Mouse (Mus musculus) CD4-positive helper T cell, adult 2 months (primary cell): ENCODE measurements around the gene Gabra3.

Source experiments
- DNase-seq: peaks from one replicate; pipeline ENCODE4 v3.0.0-alpha.2; 2012; ENCODE audit warnings: low read depth, missing footprints, low spot score

The Gabra3 gene

DNA sequence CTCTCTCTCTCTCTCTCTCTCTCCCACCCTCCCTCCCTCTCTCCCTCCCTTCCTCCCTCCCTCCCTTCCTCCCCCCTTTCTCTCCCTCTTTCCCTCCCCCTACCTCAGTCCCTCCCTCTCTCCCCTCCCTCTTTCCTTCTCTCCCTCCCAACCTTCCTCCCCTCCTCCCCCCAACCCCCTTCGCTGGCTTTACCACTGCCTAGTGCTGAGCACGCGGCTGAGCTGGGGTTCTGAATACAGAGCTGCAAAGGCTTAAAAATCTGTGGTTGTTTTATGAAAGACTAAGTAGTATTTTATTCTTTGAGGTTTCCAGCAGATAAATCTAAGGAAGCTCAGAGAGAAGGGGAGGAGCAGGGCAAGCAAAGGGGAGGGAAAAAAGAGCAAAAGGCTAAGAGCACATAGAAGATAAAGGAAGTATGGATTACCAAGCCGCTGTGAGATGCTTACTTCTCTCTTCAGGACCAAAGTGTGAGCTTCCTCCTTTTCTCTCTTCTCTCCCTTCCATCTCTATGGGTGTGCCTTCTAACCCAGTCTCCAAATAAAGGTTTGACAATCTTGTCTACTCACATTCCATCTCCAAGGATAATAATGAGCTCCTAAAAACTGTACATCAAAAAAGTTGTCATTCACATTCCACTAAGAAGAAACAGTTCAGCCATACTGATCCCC lies at the start of gene Gabra3:
TSS of gene Gabra3 (minus strand) at position 619 of the 669 bp plus-strand sequence.
- DNase-seq: no peak

DNA sequence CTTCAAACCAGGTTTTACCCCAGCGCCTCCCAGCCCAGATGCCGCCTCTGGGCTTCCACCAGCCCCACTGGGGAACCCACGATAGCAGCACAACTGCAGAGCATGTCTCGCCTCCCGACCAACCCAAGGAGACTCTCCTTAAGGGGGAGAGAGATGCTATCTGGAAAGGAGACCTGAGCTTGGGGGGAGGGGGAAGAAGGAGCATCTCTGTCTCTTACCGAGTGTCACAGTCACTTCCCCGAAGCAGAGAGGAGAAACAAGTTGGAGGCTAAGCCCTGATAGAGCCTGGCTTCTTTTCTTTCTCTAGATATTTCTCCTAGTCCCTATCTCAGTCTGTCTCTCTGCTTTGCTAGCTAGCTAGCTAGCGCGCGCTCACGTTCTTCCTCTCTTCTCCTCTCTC lies 859 bp downstream of the Gabra3 start:
- no peak for DNase-seq

- DNase-seq: no peak
Observed at GRCm38 (mm10) chrX:72655381-72655780, 1.3 kb downstream of the Gabra3 start.

- no peak for DNase-seq
Observed at GRCm38 (mm10) chrX:72650688-72651087, 6.0 kb downstream of the Gabra3 start.

- no peak for DNase-seq
Observed at GRCm38 (mm10) chrX:72644691-72645090, 12.0 kb downstream of the Gabra3 start.

DNA sequence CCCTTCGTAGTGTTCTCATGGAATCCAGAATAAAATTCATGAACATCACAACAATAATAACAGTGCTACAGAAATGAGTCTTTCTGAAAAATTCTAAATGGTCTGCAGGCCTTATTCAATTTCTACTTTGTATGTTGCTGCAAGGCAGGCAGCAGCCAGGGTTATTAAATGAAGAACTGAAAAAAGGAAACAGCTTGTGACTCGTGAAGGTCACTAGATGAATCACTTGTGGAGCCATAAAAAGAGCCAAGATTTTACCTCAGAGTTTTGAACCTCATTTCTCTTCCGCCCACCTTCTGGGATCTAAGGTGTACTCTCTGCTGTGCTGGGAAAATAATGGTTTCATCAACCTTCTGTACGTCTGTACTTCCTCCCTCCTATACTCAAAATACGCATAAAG lies 159.4 kb downstream of the Gabra3 start:
- DNase-seq: no peak

DNA sequence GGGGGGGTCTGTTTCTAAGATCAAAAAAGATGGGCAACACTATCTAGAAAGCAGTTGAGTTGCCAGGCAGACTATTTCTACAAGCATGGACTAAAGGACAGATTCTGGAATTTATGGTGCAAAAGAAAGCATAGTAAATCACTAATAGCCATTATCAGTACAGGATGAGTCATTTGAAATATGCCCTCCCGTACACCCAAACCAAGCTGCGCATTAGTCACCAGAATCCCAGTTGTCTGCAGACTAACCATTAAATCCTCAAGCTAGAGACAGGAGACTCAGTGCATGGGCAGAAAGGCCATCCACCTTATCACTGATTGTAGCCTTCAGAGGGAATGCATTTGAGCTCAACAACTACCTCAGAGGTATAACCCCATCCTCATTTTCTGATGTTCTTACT lies 166.8 kb downstream of the Gabra3 start:
- DNase-seq: no peak

DNA sequence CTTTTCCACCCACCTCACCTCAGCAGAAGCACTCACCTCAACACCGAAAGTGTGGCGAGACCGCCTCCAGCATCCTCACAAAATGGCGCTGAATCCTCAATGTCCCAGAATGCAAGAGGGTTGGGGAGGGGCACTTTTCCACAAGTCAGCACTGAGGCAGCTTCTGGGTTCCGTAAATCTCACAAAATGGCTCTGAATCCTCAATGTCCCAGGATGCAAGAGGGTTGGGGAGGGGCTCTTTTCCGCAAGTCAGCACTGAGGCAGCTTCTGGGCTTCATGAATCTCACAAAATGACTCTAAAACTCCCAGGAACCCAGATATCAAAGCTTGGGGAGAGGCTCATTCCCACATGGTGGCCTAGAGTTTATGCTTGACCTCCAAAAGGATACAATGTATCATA lies 269.9 kb downstream of the Gabra3 start, which contains the start of gene Magea10:
TSS of gene Magea10 (minus strand) at position 101 of the 400 bp plus-strand sequence.
- DNase-seq: no peak
